Comparison of ENCODE assay signal across 11 mouse cellular contexts in the genomic region with DNA sequence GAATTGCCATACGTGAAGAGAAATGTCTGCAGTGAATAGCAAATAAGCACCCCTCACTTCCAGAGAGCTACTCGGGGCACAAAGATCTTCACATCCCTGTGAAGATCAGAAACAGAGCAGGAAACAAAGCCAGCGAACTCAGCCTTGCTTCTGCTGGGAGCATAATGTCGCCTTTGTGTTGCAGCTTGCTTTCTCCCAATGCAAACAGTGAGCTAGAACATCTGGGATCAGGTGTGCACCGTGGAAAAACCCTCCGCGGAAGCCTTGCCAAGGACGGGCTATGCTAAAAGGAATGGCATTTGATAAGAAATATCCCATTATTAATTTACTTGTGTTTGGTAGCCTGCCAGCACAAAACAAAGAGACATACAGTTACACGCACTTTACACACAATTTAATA.
DNase-seq lines count a peak whose midpoint lies in the region; ATAC-seq lines count a peak whose summit lies in the region.
"Had no signal": no experiment of that assay in that cellular context is flagged by ENCODE, and none has a peak within 500 bp of the region (broad histone marks: within the 10 kb centered on the region; RNA-seq: fewer than 3 reads in every experiment).

No protein-coding gene starts in this region.

- ATAC-seq in kidney, embryonic 16.5 days (ENCODE audit: low FRiP score, low TSS enrichment), result no peak
- no peak for ATAC-seq in hindbrain, embryonic 13.5 days (ENCODE audit: low FRiP score)
- no peak for ATAC-seq in midbrain, embryonic 15.5 days (replicated peaks)

- 0 out of 2 replicates have a peak overlapping the region, but pooled peaks have one; percentile 16 for H3K9ac ChIP-seq in kidney, embryonic 16.5 days (replicated peaks; ENCODE audit: low read length)
- H3K9ac ChIP-seq in hindbrain, embryonic 13.5 days, result peak overlapping the region; percentile 35
- no peak overlapping the region for H3K9ac ChIP-seq in midbrain, embryonic 15.5 days
- H3K9ac ChIP-seq: limb, embryonic 15.5 days had no signal

- 67% methylated on average over 9 of the region's 9 CpGs for WGBS in kidney, embryonic 16.5 days
- WGBS in hindbrain, embryonic 13.5 days, result 37% methylated on average over 9 of the region's 9 CpGs
- WGBS in midbrain, embryonic 15.5 days, result 33% methylated on average over 9 of the region's 9 CpGs

- H3K36me3 ChIP-seq in kidney, embryonic 16.5 days (ENCODE audit: insufficient read depth, low read length), result peaks cover 14% of the 10 kb centered on the region
- peaks cover 1% of the 10 kb centered on the region for H3K36me3 ChIP-seq in hindbrain, embryonic 13.5 days
- no peaks in the 10 kb centered on the region for H3K36me3 ChIP-seq in midbrain, embryonic 15.5 days (replicated peaks)

- peak overlapping the region; percentile 80; the same call in 1 of the 2 replicates for H3K27ac ChIP-seq in kidney, embryonic 16.5 days (ENCODE audit: low read length)
- H3K27ac ChIP-seq in hindbrain, embryonic 13.5 days, result peak overlapping the region; percentile 83
- H3K27ac ChIP-seq in midbrain, embryonic 15.5 days, result peak overlapping the region; percentile 31; the same call in 1 of the 2 replicates
- H3K27ac ChIP-seq: layer of hippocampus, adult 2 months had no signal

- H3K27me3 ChIP-seq in kidney, embryonic 16.5 days (ENCODE audit: insufficient read depth, low read length), result no peaks in the 10 kb centered on the region
- H3K27me3 ChIP-seq in hindbrain, embryonic 13.5 days, result no peaks in the 10 kb centered on the region
- H3K27me3 ChIP-seq in midbrain, embryonic 15.5 days (replicated peaks), result no peaks in the 10 kb centered on the region
- H3K27me3 ChIP-seq: limb, embryonic 15.5 days had no signal

- H3K4me3 ChIP-seq in kidney, embryonic 16.5 days (ENCODE audit: low read length), result no peak overlapping the region
- H3K4me3 ChIP-seq in hindbrain, embryonic 13.5 days, result no peak overlapping the region
- no peak overlapping the region for H3K4me3 ChIP-seq in midbrain, embryonic 15.5 days
- H3K4me3 ChIP-seq: layer of hippocampus, adult 2 months; limb, embryonic 15.5 days had no signal

- peaks cover 47% of the 10 kb centered on the region for H3K4me1 ChIP-seq in kidney, embryonic 16.5 days (ENCODE audit: insufficient read depth, low read length)
- H3K4me1 ChIP-seq in hindbrain, embryonic 13.5 days (replicated peaks), result peaks cover 27% of the 10 kb centered on the region
- peaks cover 25% of the 10 kb centered on the region for H3K4me1 ChIP-seq in midbrain, embryonic 15.5 days

- H3K9me3 ChIP-seq in kidney, embryonic 16.5 days (ENCODE audit: low read length), result no peaks in the 10 kb centered on the region
- no peaks in the 10 kb centered on the region for H3K9me3 ChIP-seq in hindbrain, embryonic 13.5 days
- H3K9me3 ChIP-seq in midbrain, embryonic 15.5 days, result no peaks in the 10 kb centered on the region
- H3K9me3 ChIP-seq: limb, embryonic 15.5 days had no signal

- H3K4me2 ChIP-seq in kidney, embryonic 16.5 days (replicated peaks; ENCODE audit: low read depth, low read length), result no peak overlapping the region
- no peak overlapping the region for H3K4me2 ChIP-seq in hindbrain, embryonic 13.5 days
- H3K4me2 ChIP-seq in midbrain, embryonic 15.5 days, result no peak overlapping the region
- H3K4me2 ChIP-seq: limb, embryonic 15.5 days had no signal

- DNase-seq in adrenal gland, adult 2 months, result peak; percentile 26
- no peak for DNase-seq in adrenal gland, postnatal 10 days
- no peak for DNase-seq in kidney, postnatal 4 days
- DNase-seq in cerebellum, adult 9-11 months, result no peak
- DNase-seq in cerebellum, postnatal 10 days, result no peak
- DNase-seq: heart, postnatal 36 days had no signal

Comparison
In these comparisons a context has a peak if more than half of its experiments do, and no peak if none do; other contexts are left out.
1. H3K27ac ChIP-seq: peak in every context shown above with its lines; median percentile 83 in hindbrain, embryonic 13.5 days; 80 in kidney, embryonic 16.5 days; 31 in midbrain, embryonic 15.5 days.